Mouse (Mus musculus): ENCODE measurements around the gene Nop16. TPM values are rescaled to one million over a fixed set of nuclear protein-coding genes. Genes with fewer than 3 reads are reported as not detected.

Nop16 gene
- polyA plus RNA-seq, 1 experiment, result 51.1 TPM

DNA sequence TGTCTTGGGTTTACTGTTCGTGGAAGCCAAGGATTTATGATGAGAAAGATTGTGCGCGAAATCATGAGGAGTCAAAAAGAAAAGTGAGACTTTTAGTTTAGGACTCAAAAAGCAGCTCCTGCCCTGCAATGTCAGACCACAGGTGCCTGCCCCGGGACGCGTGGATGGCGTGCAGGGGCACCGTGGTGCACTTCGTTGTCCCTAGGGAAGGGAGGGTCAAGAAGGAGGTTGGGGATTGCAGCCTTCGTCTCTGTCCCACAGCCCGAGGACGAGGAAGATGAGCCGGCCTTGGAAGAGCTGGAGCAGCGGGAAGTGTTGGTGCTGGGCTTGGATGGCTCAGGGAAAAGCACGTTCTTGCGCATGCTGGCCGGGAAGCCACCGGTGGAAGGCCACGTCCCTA lies 14.4 kb downstream of the Nop16 start:
- Histone ChIP-seq H3K27me3 (ENCODE audit: control insufficient read depth, insufficient read depth, insufficient read length) (no peaks in the 10 kb centered on the region), H3K79me2 (ENCODE audit: control insufficient read depth, insufficient read depth) (peaks cover 14% of the 10 kb centered on the region), H3K4me2 (ENCODE audit: low read depth) (peak overlapping the region; percentile 94), H3K4me3 (peak overlapping the region; percentile 51), H3ac (ENCODE audit: control insufficient read depth, insufficient read length) (peak overlapping the region; percentile 62), H3K36me3 (ENCODE audit: control insufficient read depth, insufficient read depth) (no peaks in the 10 kb centered on the region)
- TF ChIP-seq TCF12 (IDR thresholded peaks at IDR 0.05; ENCODE audit: insufficient read depth, poor library complexity, severe bottlenecking), result no peak
- no peak for TF ChIP-seq MAX (IDR thresholded peaks at IDR 0.05; ENCODE audit: low read depth)
- no peak for TF ChIP-seq USF1 (IDR thresholded peaks at IDR 0.05; ENCODE audit: low read depth)
- no peak for TF ChIP-seq SRF (IDR thresholded peaks at IDR 0.05; ENCODE audit: control insufficient read depth, insufficient read length, low read depth)
- TF ChIP-seq POLR2AphosphoS2 (IDR thresholded peaks at IDR 0.05; ENCODE audit: insufficient read length, low read depth), result no peak
- TF ChIP-seq MYOD1 (IDR thresholded peaks at IDR 0.05; ENCODE audit: control insufficient read depth in 1 of 3, insufficient read length in 2 of 3, low read depth in 2 of 3), result no peak
- no peak for TF ChIP-seq POLR2A (IDR thresholded peaks at IDR 0.05; ENCODE audit: insufficient read length, low read depth)
- no peak for TF ChIP-seq REST (IDR thresholded peaks at IDR 0.05; ENCODE audit: insufficient read depth, insufficient read length)
- TF ChIP-seq TCF3 (IDR thresholded peaks at IDR 0.05; ENCODE audit: insufficient read length, low read depth), result no peak

DNA sequence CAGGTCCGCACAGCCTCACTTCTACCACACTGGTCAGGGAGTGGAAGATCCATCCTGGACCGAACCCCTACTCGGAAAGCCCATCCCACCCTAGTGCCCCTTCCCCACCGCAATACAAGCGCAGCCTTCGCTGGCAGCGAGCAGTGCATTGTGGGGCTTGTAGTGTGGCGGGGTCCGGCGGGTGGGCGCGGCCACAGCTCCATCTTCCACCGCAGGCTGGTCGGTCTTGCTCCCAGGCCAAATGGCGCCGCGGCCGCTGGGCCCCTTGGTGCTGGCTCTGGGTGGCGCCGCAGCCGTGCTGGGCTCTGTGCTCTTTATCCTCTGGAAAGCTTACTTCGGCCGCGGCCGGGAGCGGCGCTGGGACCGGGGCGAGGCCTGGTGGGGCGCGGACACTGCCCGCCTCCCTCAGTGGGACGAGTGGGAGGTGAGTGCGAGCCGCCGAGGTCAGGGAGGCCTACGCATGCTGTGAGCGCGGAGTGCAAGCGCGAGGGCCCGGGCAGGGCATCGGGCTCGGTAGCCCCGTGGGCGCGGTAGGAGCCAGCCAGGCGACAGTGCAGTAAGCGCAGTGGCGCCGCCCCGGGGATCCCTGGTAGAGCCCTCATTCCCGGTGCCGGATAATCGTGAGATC lies 14.9 kb downstream of the Nop16 start, which contains the start of gene Arl10:
Gene Arl10 (plus strand): TSS at position 162 of the 628 bp plus-strand sequence.
- Histone ChIP-seq H3K4me2 (ENCODE audit: low read depth) (peak within 1 kb of the TSS; percentile 94), H3K36me3 (ENCODE audit: control insufficient read depth, insufficient read depth) (no peaks in the 10 kb centered on the region), H3K27me3 (ENCODE audit: control insufficient read depth, insufficient read depth, insufficient read length) (no peaks in the 10 kb centered on the region), H3K4me3 (peak within 1 kb of the TSS; percentile 51), H3K79me2 (ENCODE audit: control insufficient read depth, insufficient read depth) (peaks cover 14% of the 10 kb centered on the region), H3ac (ENCODE audit: control insufficient read depth, insufficient read length) (peak within 1 kb of the TSS; percentile 62)
- TF ChIP-seq CEBPB (IDR thresholded peaks at IDR 0.05; ENCODE audit: insufficient read depth, poor library complexity, severe bottlenecking) (no peak), MAX (IDR thresholded peaks at IDR 0.05; ENCODE audit: low read depth) (no peak), MYOG (IDR thresholded peaks at IDR 0.05; ENCODE audit: control insufficient read depth in 1 of 3, insufficient read depth in 1 of 3, insufficient read length in 2 of 3, low read depth in 2 of 3) (no peak), E2F4 (IDR thresholded peaks at IDR 0.05; ENCODE audit: insufficient read depth) (no peak), MYOD1 (IDR thresholded peaks at IDR 0.05; ENCODE audit: control insufficient read depth in 1 of 3, insufficient read length in 2 of 3, low read depth in 2 of 3) (no peak), POLR2A (IDR thresholded peaks at IDR 0.05; ENCODE audit: insufficient read length, low read depth) (peak; percentile 75), TCF12 (IDR thresholded peaks at IDR 0.05; ENCODE audit: insufficient read depth, poor library complexity, severe bottlenecking) (no peak), POLR2AphosphoS2 (IDR thresholded peaks at IDR 0.05; ENCODE audit: insufficient read length, low read depth) (peak; percentile 44), REST (IDR thresholded peaks at IDR 0.05; ENCODE audit: insufficient read depth, insufficient read length) (no peak), SRF (IDR thresholded peaks at IDR 0.05; ENCODE audit: control insufficient read depth, insufficient read length, low read depth) (no peak), USF1 (IDR thresholded peaks at IDR 0.05; ENCODE audit: low read depth) (no peak), TCF3 (IDR thresholded peaks at IDR 0.05; ENCODE audit: insufficient read length, low read depth) (no peak)

DNA sequence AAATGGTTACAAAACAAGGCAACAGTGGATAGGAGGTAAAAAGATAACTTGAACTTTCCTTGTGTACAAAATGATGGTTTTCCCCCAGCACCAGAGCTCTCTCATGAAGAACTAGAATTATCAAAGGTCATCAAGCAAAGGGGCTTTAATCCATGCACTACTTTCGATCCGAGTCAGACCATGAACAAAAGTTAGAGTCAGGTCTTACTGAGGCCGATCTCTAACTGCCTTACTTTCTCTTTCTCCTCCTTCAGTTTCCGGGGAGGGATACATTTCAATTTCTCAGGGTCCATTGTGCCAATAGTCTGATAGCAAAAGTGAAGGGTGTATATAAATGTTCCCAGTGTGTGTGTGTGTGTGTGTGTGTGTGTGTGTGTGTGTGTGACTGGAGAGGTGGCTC lies 17.3 kb downstream of the Nop16 start:
- H3ac ChIP-seq (ENCODE audit: control insufficient read depth, insufficient read length), result no peak overlapping the region
- no peak overlapping the region for H3K4me3 ChIP-seq
- peak overlapping the region; percentile 37 for H3K4me2 ChIP-seq (ENCODE audit: low read depth)
- TF ChIP-seq TCF12 (IDR thresholded peaks at IDR 0.05; ENCODE audit: insufficient read depth, poor library complexity, severe bottlenecking), result no peak
- no peak for TF ChIP-seq MYOG (IDR thresholded peaks at IDR 0.05; ENCODE audit: control insufficient read depth in 1 of 3, insufficient read depth in 1 of 3, insufficient read length in 2 of 3, low read depth in 2 of 3)
- no peak for TF ChIP-seq CEBPB (IDR thresholded peaks at IDR 0.05; ENCODE audit: insufficient read depth, poor library complexity, severe bottlenecking)
- peaks cover 14% of the 10 kb centered on the region for H3K79me2 ChIP-seq (ENCODE audit: control insufficient read depth, insufficient read depth)
- no peaks in the 10 kb centered on the region for H3K27me3 ChIP-seq (ENCODE audit: control insufficient read depth, insufficient read depth, insufficient read length)
- no peaks in the 10 kb centered on the region for H3K36me3 ChIP-seq (ENCODE audit: control insufficient read depth, insufficient read depth)

DNA sequence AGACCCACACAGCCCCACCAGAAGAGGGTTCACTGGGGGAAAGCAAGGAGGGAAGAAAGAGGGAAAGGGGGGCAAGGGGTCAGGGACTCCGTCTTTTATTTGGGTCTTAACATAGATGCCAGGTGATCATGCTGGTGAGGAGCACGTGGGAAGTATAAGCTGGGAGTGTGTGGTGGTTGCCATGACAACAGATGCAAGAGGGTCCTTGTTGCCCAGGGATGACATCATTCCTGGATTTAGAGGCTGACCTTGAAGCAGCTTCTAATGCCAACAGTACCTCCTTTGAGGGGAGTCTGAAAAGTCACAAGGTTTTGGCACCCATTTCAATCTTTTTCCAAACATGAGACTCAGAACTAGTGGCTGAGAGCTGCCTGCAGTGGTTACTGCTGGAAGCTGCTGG lies 18.3 kb downstream of the Nop16 start:
- Histone ChIP-seq H3K79me2 (ENCODE audit: control insufficient read depth, insufficient read depth) (peaks cover 14% of the 10 kb centered on the region), H3K4me3 (no peak overlapping the region), H3K27me3 (ENCODE audit: control insufficient read depth, insufficient read depth, insufficient read length) (no peaks in the 10 kb centered on the region), H3K36me3 (ENCODE audit: control insufficient read depth, insufficient read depth) (no peaks in the 10 kb centered on the region), H3K4me2 (ENCODE audit: low read depth) (no peak overlapping the region), H3ac (ENCODE audit: control insufficient read depth, insufficient read length) (no peak overlapping the region)
- TF ChIP-seq USF1 (IDR thresholded peaks at IDR 0.05; ENCODE audit: low read depth), result no peak
- TF ChIP-seq POLR2AphosphoS2 (IDR thresholded peaks at IDR 0.05; ENCODE audit: insufficient read length, low read depth), result no peak
- no peak for TF ChIP-seq CEBPB (IDR thresholded peaks at IDR 0.05; ENCODE audit: insufficient read depth, poor library complexity, severe bottlenecking)
- no peak for TF ChIP-seq TCF3 (IDR thresholded peaks at IDR 0.05; ENCODE audit: insufficient read length, low read depth)
- no peak for TF ChIP-seq POLR2A (IDR thresholded peaks at IDR 0.05; ENCODE audit: insufficient read length, low read depth)
- TF ChIP-seq MAX (IDR thresholded peaks at IDR 0.05; ENCODE audit: low read depth), result no peak
- no peak for TF ChIP-seq E2F4 (IDR thresholded peaks at IDR 0.05; ENCODE audit: insufficient read depth)
- TF ChIP-seq REST (IDR thresholded peaks at IDR 0.05; ENCODE audit: insufficient read depth, insufficient read length), result no peak
- no peak for TF ChIP-seq MYOD1 (IDR thresholded peaks at IDR 0.05; ENCODE audit: control insufficient read depth in 1 of 3, insufficient read length in 2 of 3, low read depth in 2 of 3)

DNA sequence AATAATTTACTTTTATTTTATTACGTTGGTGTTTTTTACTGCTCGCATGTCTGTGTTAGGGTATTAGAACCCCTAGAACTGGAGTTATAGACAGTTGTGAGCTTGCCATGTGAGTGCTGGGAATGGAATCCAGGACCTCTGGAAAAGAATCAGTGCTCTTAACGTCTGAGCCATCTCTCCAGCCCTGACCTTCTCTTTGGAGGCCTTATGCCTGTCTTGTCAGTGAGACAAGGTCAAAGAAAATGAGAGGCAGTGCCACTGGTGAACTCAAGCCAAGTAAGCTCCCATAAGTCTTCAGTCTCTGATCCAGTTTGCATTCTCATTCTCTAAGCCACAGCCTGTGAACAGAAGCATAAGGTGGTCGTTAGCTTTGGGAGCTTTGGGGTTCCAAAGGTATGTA lies 19.2 kb downstream of the Nop16 start:
- H3K4me3 ChIP-seq, result no peak overlapping the region
- no peak for TF ChIP-seq MYOG (IDR thresholded peaks at IDR 0.05; ENCODE audit: control insufficient read depth in 1 of 3, insufficient read depth in 1 of 3, insufficient read length in 2 of 3, low read depth in 2 of 3)
- no peak for TF ChIP-seq POLR2AphosphoS2 (IDR thresholded peaks at IDR 0.05; ENCODE audit: insufficient read length, low read depth)
- TF ChIP-seq E2F4 (IDR thresholded peaks at IDR 0.05; ENCODE audit: insufficient read depth), result no peak
- no peak for TF ChIP-seq MYOD1 (IDR thresholded peaks at IDR 0.05; ENCODE audit: control insufficient read depth in 1 of 3, insufficient read length in 2 of 3, low read depth in 2 of 3)
- no peak for TF ChIP-seq TCF3 (IDR thresholded peaks at IDR 0.05; ENCODE audit: insufficient read length, low read depth)
- TF ChIP-seq SRF (IDR thresholded peaks at IDR 0.05; ENCODE audit: control insufficient read depth, insufficient read length, low read depth), result no peak
- TF ChIP-seq TCF12 (IDR thresholded peaks at IDR 0.05; ENCODE audit: insufficient read depth, poor library complexity, severe bottlenecking), result no peak
- TF ChIP-seq USF1 (IDR thresholded peaks at IDR 0.05; ENCODE audit: low read depth), result no peak
- no peak for TF ChIP-seq POLR2A (IDR thresholded peaks at IDR 0.05; ENCODE audit: insufficient read length, low read depth)
- TF ChIP-seq MAX (IDR thresholded peaks at IDR 0.05; ENCODE audit: low read depth), result no peak
- no peak for TF ChIP-seq CEBPB (IDR thresholded peaks at IDR 0.05; ENCODE audit: insufficient read depth, poor library complexity, severe bottlenecking)
- TF ChIP-seq REST (IDR thresholded peaks at IDR 0.05; ENCODE audit: insufficient read depth, insufficient read length), result no peak
- H3ac ChIP-seq (ENCODE audit: control insufficient read depth, insufficient read length), result no peak overlapping the region
- no peak overlapping the region for H3K4me2 ChIP-seq (ENCODE audit: low read depth)
- H3K36me3 ChIP-seq (ENCODE audit: control insufficient read depth, insufficient read depth), result no peaks in the 10 kb centered on the region
- no peaks in the 10 kb centered on the region for H3K27me3 ChIP-seq (ENCODE audit: control insufficient read depth, insufficient read depth, insufficient read length)
- H3K79me2 ChIP-seq (ENCODE audit: control insufficient read depth, insufficient read depth), result peaks cover 5% of the 10 kb centered on the region

All from myocyte (in vitro differentiated cells).